Mouse (Mus musculus) adipocyte (in vitro differentiated cells): ENCODE data around the gene Mtch1.
"Not testable (repeated sequence)": the region's sequence is repeated elsewhere in the genome, so short reads cannot be mapped to it uniquely, and the experiment has no call there.

ENCODE experiments used
- DNase-seq: peaks from one replicate; pipeline ENCODE4 v3.0.0-alpha.2; 2016; ENCODE audit warnings: low spot score

Mtch1 gene

DNA sequence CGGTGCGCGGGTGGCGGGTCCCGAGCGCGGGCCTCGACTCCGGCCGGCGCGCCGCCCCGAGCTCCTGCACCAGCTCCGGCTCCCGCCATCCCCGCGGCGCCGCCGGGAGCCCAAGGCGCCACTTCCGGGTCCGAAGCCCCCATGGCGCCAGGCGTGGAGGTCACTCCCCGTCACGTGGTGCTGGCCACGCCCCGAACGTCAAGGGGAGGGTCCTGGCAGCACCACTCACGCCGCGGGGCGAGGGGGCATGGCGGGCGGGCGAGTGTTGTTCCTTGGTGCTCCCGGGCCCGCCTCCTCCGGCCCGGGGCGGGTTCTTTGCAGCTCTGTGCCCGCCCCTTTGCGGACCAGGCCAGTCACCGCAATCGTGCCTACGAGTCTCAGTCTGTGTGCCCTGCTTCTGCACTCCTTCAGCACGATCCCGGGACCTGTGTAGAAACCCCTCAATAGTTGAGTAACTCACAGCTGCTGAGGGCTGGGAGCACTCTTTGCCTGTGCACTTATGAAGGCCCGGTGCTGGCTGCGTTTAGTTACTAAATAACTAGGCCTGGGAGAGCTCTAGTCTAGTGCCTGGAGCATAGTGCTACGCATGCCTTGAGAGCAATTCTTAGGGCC lies at the start of gene Mtch1:
TSS of gene Mtch1 (minus strand) at position 290 of the 612 bp plus-strand sequence.
- DNase-seq, result peak; percentile 96

DNA sequence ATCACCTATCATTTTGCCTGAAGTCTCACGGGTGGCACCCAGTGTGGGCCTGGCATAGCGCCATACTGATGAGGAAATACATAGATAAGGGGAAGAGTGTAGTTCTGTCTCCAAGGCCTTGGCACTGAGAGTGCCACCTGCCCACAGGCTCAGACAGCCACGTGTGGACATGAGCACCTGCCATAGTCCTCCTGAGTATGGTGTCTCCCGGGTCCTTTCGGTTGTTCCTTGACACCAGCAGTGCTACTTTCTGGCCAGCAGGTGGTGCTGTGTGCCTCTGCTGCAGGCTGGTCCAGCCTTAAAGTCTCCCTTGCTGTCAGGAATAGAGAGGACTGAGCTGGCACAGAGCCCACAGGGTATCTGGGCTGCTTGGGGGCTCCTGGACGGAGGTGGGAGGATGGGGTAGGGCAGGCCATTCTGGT lies 49.1 kb upstream of the Mtch1 start:
- peak; percentile 85 for DNase-seq

DNA sequence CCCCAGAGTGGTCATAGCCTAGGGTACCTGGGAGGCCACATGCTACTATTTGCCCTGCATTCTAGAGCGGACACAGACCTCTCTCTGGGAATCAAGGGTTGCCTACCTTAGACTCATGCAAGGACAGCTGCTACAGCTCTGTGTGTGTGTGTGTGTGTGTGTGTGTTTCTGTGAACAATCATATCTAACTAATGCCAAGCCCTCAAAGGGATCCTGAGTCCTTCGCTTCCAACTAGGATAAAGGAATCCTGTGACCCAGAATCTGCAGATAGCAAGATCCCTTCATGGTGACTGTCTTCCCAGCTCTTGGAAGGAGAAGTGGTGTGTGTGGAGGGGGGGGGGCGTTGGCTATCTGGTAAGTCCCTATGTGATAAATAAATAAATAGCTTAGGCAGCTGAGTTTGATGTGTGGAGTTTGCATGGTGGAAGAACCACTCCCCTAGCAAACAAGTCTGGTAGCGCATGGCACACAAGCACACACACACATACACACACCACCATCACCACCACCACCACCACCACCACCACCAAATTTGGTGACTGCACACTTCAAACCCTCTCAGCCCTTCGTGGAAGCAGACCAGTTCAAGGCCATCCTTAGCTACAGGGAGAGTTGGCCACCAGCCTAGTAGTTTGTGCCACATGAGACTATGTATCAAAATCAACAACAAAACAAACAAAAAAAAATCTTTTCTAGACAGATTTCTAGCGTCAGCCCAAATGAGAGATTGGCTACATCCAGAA lies 48.5 kb upstream of the Mtch1 start:
- DNase-seq, result no peak

DNA sequence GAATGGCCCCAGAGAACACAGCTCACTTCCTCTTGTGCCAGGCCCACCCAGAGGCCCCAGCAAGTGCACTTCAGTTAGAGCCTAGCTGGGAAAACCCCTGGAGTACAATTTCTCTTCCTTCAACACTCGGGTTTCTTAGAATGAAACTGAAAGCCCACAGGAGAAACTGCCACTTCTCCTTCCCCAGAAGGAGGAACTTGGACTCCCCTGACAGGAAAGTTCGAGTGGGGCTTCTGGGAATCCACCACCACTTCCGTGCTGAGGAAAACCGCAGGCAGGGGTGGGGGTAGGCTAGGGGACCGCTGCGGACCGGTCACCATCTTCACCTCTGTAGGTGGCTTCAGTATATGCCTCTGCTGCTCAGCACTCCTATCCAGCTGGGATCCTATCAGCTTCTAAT lies 47.6 kb upstream of the Mtch1 start:
- no peak for DNase-seq

DNA sequence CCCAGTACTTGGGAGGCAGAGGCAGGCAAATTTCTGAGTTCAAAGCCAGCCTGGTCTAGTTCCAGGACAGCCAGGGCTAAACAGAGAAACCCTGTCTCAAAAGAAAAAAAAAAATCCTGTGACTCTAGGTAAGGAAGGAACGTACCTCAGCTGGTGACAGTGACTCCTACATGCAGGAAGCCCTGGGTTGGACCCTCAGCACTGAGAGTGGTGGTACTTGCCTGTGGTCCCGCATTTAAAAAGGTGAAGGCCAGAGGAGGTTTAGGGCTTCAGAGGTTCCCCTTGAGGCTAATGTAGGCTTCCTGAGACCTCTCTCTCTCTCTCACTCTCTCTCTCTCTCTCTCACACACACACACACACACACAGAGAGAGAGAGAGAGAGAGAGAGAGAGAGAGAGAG lies 47.0 kb upstream of the Mtch1 start:
- not testable (repeated sequence) for DNase-seq

DNA sequence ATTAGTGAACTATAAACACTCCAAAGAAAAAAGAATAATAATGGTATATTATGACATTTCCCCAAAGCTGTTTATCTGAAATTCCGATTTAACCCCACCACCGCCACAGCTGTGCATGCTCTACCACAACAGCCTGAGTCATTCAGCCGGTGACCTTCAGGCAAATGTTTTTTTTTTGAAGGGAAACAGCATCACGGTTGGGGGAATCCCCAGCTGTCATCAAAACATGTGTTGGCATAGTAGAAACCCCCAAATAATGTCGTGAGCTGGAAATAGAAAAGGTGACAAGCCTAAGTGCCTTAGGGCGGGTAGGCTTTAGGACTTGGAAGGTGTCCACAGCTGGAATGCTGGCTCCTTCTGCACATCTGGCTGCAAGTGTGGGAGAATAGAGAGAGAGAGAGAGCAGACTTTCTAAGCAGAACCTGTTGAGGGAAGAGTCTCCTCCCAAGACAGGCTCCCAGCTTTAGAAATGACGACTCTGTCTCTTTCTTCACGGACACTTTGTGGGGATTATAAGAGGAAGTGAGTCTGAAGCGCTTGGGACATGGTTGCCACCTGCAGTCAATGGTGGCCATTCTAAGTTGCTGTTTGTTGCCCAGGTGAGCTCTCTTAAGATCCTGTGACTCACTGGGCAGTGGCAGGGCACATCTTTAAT lies 46.5 kb upstream of the Mtch1 start:
- DNase-seq, result peak; percentile 21

DNA sequence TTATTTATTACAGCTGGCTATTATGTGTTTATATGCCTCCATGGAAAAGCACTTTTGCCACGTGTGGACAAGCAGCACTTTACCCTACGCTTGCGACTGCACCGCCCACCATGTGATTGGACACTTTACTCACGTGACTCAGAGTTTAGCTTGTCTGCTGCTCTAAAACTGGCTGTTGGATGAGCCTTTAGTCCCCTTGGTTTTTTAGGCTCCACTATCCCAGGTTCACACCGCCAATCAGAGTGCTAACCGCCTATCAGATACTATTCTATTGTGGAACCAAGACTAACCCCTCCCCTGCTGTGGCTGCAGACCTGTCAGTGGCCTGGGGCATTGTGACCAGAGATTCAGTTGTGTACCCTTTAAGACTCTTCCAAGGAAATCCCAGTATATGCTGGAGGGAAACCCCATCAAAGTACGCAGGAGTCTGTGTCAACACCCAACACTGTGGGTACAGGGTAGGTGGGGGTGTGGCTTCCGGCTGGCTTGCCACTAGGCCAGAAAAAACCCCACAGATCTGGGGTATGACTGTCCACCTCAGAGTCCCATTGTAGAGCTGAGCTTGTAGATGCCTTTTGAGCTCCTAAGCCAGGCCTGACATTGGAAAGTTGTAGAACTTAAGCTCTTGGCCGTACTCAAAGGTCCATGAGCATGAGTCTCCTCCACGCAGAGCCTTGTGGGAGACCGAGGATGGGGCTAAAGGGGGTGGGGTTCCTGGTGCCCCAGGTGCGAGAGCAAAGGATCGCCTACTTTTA lies 45.8 kb upstream of the Mtch1 start:
- no peak for DNase-seq

DNA sequence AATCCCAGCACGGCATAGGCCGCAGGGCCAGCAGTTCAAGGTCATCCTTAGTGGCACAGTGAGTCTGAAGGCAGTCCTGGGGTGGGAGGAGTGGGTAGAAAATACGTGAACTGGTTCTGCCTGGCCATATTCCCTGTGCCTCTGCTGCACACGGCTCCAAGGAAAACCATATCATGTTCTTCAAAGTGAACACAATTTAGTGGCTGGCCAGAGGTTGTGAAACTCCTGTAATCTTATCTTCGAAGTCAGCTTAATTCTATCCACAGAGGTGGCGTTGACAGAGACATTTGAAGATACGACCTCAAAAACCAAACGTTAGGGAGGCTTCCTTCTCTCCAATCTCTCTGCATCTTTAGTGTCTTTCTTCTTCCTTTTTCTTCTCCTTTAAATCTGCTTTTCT lies 43.5 kb upstream of the Mtch1 start:
- DNase-seq, result no peak

DNA sequence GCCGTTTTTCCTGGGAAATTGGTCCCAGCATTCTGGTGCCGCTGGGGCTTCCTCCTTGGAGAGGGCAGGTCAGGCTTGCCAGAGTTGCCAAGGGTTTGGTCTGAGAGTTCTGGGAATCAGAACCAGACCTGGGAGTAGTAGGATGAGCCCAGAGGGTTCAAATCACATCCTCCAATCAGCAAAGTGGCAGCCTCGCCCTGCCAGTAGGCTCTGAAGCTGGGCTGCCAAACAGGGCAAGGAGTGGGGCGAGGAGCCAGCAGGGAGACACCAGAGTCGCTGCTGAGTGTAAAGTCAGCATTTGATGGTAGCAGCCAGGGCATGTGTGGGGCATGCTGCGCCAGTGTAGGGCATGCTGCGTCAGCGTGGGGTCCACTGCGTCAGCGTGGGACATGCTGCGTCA lies 41.2 kb upstream of the Mtch1 start:
- DNase-seq, result peak; percentile 83

DNA sequence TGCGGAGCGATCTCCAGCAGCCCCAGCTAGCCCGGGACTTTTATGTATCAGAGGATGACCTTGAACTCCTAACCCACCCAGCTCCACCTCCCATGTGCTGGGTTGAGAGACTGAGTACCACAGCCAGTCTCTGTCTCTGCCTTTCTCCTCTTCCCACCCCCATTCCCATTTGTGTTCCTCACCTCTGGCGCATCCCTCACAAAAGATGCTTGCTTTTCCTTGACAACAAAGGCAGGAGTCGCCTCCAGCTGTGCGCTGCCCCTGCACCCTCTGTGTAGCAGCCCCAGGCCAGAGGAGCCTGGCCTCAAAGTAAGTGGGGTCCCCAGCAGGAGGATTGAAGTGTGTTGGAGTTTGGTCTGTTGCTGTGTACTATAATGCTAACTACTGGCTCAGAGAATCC lies 38.0 kb upstream of the Mtch1 start:
- no peak for DNase-seq

DNA sequence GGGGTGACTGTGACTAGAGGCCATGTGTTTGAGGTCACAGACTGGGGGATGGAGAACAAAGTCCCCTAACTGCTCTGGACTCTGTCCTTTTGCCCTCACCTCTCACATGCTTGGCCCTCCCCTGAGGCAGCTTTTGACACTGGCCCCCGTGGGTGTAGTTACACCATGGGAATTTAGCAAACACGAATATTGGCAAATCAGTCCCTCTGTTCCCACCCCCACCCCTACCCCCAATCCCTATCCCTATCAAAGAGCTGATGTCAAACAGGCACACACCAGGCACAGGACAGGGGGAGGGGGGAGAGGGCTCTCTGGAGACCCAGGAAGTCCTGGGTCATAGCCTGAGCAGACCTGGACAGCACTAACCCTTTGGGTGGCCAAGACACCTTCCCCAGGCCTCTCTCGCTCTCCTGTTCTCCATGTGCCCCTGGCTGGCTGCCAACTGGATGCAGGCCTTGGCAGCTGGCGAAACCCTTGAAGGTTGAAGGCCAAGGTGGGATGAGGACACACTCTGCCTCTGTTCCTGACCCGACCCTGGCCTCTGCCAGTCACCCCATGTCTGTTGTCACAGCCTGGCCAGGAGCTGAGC lies 37.2 kb upstream of the Mtch1 start:
- DNase-seq, result peak; percentile 39

DNA sequence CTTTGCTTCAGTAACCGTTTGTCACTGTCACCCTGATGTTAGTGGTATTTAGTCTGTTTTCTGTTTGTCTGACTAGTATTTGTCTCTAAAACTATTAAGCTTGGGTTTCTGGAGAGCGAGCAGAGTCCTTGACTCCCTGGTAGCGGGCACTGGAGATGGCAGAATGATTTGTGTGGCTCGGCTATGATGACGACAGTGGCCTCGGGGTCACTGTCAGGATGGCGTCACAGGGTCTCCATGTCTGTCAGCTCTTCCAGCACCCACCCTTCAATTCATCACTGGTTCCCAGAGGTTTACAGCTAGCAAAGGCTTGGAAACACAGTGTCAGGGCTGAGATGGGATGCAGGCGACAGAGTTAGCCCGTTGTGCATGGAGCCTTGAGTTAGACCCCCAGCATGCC lies 36.2 kb upstream of the Mtch1 start:
- DNase-seq, result no peak

DNA sequence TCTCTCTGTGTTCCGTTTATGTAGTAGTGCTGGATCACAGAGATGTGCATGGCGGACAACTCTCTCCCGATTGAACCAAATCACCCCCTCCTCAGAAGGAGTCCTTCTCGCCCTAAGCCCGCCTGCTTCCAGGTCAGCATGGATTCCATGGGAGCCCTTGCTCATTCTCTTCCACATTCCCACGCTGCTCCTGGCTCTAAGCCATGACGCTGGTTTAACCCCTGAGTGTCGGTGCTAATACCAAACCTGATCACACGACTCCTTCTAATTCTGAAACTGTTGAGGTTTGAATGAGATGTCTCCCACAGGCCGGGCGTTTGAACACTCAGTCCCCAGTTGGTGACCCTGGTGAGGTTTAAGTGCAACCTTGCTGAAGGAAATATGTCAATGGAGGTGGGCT lies 34.7 kb upstream of the Mtch1 start:
- DNase-seq, result no peak

DNA sequence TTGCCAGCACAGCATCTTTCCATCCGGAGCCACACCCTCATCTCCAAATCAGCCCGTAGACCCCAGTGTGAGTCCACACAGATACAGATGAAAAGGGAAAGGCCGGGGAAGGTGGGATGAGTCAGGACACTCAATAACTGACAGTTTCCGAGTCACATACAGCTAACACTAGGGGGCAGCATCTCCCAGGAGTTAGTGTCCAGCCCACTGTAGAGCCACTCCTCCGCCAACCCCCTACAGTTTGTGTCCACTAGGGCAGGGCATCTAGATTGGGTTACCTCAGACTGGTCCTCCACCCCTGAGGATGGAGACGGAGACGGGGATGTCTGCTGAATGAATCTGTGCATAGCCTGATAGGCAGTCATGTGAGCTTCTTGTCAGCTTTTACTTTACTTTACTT lies 33.7 kb upstream of the Mtch1 start:
- peak; percentile 79 for DNase-seq

DNA sequence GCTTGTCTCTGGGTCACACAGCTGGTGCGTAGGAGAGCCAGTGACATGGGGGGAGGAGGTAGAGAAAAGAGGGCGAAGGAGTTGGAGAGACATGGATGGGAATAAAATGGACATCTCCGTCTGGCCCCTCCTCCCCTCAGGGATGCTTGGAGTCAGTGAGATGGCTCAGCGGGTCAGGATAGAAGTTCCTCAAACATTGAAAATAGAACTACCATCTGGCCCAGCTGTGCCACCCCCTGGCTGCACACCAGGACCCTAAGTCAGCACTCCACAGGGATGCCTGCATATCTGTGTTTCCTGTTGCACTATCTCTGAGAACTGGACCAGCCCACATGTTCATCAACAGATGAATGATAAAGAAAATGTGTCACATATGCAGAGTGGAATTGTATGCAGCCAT lies 32.5 kb upstream of the Mtch1 start:
- DNase-seq, result no peak

DNA sequence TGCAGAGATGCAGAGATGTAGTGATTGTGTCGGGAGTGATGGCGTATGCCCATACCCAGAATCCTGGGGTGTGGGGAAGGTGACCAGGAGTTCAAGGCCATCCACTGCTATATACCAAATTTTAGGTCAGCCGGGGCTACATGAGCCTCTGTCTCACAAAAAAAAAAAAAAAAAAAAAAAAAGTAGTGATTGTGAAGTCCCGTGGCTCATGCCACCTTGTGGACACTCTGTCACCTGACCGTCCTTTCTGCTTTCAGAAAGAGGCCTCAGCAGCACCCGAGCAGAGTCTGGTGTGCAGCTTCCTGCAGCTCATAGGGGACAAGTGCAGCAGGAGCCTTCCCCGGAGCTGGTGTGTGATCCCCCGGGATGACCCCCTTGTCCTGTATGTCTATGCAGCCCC lies 30.3 kb upstream of the Mtch1 start:
- no peak for DNase-seq

DNA sequence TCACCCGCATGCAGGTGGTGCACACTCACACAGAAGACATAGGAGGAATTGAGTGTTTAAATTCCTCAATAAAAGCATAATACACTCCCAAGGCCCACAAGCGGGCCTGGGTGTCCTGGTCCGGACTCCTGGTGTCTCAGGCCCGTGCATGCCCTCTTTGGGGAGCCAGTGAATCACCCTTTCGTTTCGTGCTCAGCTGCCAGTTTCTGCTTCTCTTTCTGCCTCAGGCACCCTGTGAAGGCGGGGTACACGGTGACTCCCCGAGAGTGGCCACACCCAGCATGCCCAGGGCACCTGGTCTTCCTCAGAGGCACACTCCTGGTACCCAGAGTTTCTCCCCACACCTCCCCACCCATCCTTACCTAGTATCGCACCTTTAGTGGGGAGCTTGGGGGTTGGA lies 28.1 kb upstream of the Mtch1 start:
- no peak for DNase-seq

DNA sequence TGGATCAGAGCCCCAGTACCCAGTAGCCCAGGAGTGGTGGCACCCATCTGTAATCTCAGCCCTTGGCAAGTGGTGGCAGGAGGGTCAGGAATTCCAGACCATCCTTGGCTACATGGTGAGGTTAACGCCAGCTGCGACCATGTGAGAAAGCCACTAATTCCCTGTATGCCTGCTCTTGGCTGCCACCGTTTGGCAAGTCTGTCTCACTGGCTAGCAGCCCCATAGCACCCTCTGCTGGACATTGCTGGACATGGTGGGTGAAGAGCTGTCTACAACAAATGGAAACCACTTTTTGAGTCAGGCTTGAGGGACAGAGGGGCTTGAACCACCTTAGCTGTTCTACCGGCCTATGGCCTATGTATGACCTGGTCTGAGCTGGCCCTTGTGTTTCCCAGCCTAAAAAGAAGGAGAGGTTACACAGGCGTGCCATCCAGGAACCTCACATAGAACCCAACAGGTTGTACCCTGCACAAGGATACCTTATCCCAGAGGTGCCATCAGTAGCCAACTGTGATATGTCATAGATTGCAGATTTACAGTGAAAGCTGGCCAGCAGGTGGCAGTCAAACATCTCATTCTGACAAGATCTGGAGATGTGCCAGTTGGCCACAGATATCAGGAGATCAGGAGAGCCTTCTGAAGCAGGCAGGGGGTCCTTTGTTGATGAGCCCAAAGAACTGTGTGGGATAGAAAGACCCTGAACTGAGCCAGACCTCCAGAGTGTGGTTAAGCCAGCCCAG lies 23.4 kb upstream of the Mtch1 start:
- DNase-seq, result peak; percentile 98

DNA sequence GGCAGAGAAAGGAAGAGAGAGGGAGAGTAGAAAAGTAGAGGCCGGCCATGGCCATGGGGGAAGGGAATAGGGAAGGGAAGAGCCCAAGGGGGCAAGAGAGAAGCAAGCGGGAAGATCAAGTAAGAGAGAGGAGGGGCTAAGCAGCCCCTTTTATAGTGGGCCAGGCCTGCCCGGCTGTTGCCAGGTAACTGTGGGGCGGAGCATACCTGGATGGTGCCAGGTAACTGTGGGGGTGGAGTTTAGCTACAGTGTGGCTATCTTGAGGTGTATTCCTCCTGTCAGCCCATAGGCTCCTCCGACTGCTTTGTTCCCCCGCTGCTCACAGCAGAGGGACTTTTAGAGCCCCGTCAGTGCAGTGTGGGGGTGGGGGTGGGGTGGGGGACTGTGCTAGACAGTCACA lies 21.0 kb upstream of the Mtch1 start:
- DNase-seq, result no peak

DNA sequence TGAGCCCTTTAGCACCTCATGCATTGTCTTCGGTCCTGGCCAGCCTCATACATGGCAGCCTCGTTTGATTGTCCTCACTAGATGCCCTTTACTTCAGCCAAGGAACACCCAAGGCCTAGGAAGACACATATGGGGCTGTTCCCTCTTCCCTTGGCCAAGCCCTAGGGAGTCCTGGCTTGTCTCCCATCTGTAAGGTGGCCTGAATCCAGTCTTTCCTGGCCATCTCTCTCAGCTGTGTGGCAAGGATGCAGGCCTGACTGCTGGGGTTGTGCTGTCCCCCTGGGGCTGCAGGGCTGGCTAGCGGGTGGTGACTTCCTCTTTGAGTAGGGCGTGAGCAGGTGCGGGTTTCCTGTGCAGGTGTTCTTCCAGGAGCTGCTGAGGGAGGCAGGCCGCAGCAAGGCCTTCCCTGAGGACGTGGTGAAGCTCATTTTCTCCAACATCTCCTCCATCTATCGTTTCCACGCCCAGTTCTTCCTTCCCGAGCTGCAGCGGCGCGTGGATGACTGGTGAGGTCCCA lies 17.4 kb upstream of the Mtch1 start:
- no peak for DNase-seq

DNA sequence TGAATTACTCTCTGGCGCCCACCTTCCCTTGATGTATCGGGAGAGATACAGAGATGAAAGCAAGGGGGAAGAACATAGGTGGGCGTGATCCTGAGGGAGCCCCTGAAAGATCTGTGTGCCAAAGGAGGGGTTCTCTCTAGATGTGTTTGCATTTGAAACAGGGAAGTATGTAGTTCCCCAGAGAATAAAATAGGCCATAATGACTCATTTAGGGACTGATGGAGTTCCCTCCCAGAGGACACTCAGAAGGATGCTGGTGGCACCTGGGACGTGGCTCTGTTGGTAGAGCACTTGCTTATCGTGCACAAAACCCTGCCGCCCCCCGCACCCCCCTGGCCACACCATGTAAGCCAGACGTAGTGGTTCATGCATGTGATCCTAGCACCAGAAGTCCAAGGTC lies 15.4 kb upstream of the Mtch1 start:
- DNase-seq, result no peak
